Mouse (Mus musculus): ENCODE data around the gene Rnpepl1. TPM values are rescaled to one million over a fixed set of nuclear protein-coding genes. Genes with fewer than 3 reads are reported as not detected.

Rnpepl1 gene
- polyA plus RNA-seq, 1 experiment from 2014 or later = 15.6 TPM

DNA sequence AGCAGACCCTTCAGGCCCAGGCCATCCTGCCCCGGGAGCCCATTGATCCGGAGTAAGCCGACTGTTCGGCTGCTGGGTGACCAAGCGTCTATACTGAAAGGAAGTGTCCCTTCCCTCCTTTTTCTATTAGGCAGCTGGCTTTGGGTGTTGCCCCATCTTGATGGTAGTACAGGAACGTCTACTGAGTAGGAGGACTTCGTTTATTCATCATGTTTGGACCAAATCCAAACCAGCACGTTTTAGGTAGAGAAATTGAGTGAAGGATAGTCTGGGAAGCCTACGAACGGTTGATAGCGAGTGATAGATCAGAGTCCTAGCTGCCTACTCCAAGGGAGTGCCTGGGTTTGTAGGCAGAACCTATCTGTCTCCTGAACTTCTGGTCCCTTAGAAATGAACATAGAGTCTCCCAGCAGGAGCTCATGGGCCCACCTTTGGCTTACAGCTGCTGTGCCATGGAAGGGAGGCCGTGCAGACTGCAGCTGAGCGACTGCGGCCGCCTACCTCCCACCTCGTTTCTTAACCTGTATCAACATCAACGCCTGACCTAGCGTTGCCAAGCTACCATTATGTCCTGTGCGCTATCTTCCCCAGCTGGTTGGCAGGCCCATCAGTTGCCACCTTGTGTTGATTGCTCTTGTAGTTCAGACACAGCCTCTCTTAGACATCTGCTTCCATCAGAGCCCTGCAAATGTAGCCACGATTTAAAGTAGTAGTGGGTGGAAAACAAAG lies 2.8 kb upstream of the Rnpepl1 start:
- no peaks in the 10 kb centered on the region for H3K9me3 ChIP-seq (replicated peaks)
- H3K36me3 ChIP-seq (replicated peaks) = no peaks in the 10 kb centered on the region
- ATAC-seq (ENCODE audit: insufficient read depth) = no peak
- 40% methylated on average over 20 of the region's 20 CpGs for WGBS (ENCODE audit: insufficient replicate concordance)
- peak overlapping the region; percentile 82 for H3K4me3 ChIP-seq (replicated peaks)
- peak overlapping the region; percentile 92 for H3K27ac ChIP-seq (replicated peaks)
- peak overlapping the region; percentile 71 for H3K9ac ChIP-seq
- H3K4me2 ChIP-seq = peak overlapping the region; percentile 95
- H3K27me3 ChIP-seq = peaks cover 7% of the 10 kb centered on the region; the same call in 1 of the 2 replicates
- peaks cover 70% of the 10 kb centered on the region for H3K4me1 ChIP-seq (replicated peaks)

DNA sequence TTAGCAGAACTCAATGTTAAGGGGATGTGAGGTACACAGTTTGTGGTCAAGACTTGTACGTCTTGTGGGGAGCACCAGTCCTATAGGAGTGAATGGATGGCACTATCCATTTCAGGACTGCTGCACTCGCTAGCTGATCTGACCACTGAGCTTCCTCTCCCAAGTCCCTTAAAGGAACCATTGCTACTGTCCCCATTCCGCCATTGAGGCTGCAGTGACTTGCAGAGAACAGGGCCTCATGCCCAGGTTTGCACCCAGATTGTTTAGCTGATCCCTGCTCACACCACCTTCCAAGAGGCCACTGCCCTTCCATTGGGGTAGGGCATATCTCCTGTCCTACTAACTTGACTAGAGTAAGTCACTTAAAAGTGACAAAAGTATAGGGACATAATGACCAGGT lies 1.9 kb upstream of the Rnpepl1 start:
- Histone ChIP-seq H3K4me3 (replicated peaks) (no peak overlapping the region), H3K4me1 (replicated peaks) (peaks cover 69% of the 10 kb centered on the region), H3K9ac (no peak overlapping the region), H3K9me3 (replicated peaks) (no peaks in the 10 kb centered on the region), H3K27ac (replicated peaks) (no peak overlapping the region), H3K36me3 (replicated peaks) (no peaks in the 10 kb centered on the region), H3K27me3 (no peaks in the 10 kb centered on the region; the same call in 1 of the 2 replicates), H3K4me2 (no peak overlapping the region)
- no peak for ATAC-seq (ENCODE audit: insufficient read depth)
- WGBS (ENCODE audit: insufficient replicate concordance) = 75% methylated on average over 3 of the region's 3 CpGs

DNA sequence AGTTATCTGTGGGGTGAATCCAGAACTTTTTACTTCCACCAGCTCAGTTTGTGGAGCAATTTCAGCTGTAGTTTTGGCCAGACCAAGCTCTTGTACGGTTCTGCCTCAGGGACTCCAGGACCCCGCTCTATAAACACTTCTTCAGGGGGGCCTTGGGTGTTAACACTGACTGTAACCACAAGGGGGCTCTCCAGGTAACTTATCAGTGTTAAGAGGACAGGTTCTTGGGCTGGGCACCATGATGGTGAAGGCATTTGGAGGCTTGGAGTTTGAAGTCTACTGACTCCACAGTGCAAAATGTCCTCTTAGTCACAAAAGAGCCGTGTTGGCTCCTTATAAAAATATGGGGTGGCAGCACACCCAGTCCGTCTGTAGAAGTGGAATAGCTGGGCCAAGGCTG lies 1.5 kb upstream of the Rnpepl1 start:
- H3K9me3 ChIP-seq (replicated peaks) = no peaks in the 10 kb centered on the region
- no peak overlapping the region for H3K9ac ChIP-seq
- H3K27me3 ChIP-seq = no peaks in the 10 kb centered on the region; the same call in 1 of the 2 replicates
- H3K4me3 ChIP-seq (replicated peaks) = no peak overlapping the region
- H3K36me3 ChIP-seq (replicated peaks) = peaks cover 3% of the 10 kb centered on the region; the same call in 1 of the 2 replicates
- no peak for ATAC-seq (ENCODE audit: insufficient read depth)
- no peak overlapping the region for H3K4me2 ChIP-seq
- H3K4me1 ChIP-seq (replicated peaks) = peaks cover 70% of the 10 kb centered on the region
- H3K27ac ChIP-seq (replicated peaks) = no peak overlapping the region
- WGBS (ENCODE audit: insufficient replicate concordance) = 60% methylated on average over 4 of the region's 4 CpGs

DNA sequence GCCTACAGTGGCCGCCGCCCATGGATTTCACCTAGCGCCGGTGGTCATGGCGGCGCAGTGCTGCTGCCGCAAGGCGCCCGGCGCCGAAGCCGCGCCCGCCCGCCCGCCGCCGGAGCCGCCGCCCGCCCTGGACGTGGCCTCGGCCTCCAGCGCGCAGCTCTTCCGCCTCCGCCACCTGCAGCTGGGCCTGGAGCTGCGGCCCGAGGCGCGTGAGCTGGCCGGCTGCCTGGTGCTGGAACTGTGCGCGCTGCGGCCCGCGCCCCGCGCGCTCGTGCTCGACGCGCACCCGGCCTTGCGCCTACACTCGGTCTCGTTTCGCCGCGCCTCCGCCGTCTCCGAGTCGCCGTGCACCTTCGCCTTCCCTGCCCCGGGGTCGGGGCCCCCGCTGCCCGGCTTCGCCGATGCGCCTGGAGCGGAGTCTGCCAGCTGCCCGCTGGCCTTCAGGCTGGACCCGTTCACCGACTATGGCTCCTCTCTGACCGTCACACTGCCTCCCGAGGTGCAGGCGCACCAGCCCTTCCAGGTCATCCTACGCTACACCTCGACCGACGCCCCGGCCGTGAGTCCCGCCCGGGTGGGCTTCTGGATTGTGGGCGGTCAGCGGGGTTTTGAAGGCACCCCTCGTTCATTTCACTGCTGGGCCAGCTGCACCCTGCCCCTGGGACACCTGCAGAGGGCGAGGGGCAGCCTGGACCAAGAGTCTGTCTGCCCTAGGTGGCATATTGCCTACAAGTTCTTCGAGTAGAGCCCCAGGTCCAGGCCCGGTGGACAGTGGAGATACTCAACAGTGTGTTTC lies 540 bp downstream of the Rnpepl1 start:
- 1% methylated on average over 69 of the region's 85 CpGs for WGBS (ENCODE audit: insufficient replicate concordance)
- H3K4me2 ChIP-seq = peak overlapping the region; percentile 94
- ATAC-seq (ENCODE audit: insufficient read depth) = peak; percentile 11
- peak overlapping the region; percentile 75 for H3K4me3 ChIP-seq (replicated peaks)
- peak overlapping the region; percentile 81 for H3K9ac ChIP-seq
- peaks cover 23% of the 10 kb centered on the region for H3K36me3 ChIP-seq (replicated peaks)
- H3K27ac ChIP-seq (replicated peaks) = peak overlapping the region; percentile 83
- no peaks in the 10 kb centered on the region for H3K9me3 ChIP-seq (replicated peaks)
- peaks cover 70% of the 10 kb centered on the region for H3K4me1 ChIP-seq (replicated peaks)
- H3K27me3 ChIP-seq = no peaks in the 10 kb centered on the region

DNA sequence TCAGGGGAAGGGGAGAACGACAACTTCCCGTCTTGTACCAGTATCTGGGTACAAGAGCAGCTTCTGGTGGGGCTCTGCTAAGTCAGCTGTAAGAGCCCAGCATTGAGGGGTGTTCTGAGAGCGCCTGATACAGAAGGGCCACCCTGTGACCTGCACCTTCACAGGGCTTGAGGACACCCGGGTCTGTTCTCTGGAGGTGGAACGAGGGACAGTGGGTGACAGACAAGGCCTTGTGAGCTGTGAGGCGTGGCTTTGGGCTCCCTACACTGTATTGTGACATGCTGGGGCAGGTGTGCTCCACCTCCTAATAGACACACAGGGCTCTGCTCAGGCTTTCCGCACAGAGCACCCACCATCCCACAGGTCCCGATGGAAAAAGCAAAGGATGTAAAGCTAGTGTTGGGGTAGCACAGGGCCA lies 1.1 kb downstream of the Rnpepl1 start:
- Histone ChIP-seq H3K9ac (peak overlapping the region; percentile 81), H3K9me3 (replicated peaks) (no peaks in the 10 kb centered on the region), H3K36me3 (replicated peaks) (peaks cover 29% of the 10 kb centered on the region), H3K4me2 (peak overlapping the region; percentile 94), H3K27ac (replicated peaks) (peak overlapping the region; percentile 83), H3K27me3 (no peaks in the 10 kb centered on the region), H3K4me1 (replicated peaks) (peaks cover 64% of the 10 kb centered on the region), H3K4me3 (replicated peaks) (peak overlapping the region; percentile 75)
- ATAC-seq (ENCODE audit: insufficient read depth) = no peak
- 33% methylated on average over 8 of the region's 8 CpGs for WGBS (ENCODE audit: insufficient replicate concordance)

DNA sequence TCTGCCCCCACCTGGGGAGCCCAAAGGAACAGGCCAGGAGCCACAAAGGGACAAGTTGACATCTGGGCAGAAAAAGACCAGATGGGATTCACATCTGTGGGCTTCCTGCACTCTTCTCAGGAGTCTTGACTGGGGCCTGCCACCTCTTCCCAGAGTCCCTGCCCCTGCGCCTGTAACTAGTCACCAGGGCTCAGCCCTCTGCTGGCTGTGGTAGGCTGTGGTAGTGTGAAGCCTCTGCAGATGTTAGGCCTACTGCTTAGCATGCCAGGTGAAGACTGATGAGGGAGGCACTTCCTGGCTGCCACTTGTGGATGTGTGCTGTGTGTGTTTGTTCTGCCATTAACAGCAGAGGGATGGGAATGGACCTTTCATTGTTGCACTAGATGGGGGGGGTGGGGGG lies 1.7 kb downstream of the Rnpepl1 start:
- H3K4me1 ChIP-seq (replicated peaks) = peaks cover 61% of the 10 kb centered on the region

DNA sequence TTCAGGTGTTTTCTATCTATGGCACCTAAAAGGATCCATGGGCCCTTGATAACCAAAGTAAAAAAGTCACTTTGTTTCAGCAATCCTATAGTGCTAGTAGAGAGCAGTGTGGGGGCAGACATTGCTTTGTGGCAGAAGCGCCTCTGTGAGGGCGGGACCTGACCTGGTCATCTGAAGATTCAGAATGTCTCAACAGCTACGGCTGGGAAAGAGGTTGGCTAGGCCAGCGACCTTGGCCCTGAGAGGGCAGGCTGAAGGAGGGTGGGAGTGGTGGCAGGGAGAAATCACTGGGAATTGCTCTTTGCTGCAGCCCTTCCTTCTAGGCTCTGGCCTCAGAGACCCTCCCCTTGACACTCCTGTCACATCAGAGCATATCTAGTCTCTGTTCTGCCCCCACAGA lies 3.7 kb downstream of the Rnpepl1 start:
- Histone ChIP-seq H3K9ac (no peak overlapping the region), H3K9me3 (replicated peaks) (no peaks in the 10 kb centered on the region), H3K4me3 (replicated peaks) (no peak overlapping the region), H3K4me1 (replicated peaks) (peaks cover 43% of the 10 kb centered on the region), H3K27ac (replicated peaks) (no peak overlapping the region), H3K27me3 (no peaks in the 10 kb centered on the region), H3K36me3 (replicated peaks) (peaks cover 54% of the 10 kb centered on the region), H3K4me2 (no peak overlapping the region)
- no peak for ATAC-seq (ENCODE audit: insufficient read depth)
- WGBS (ENCODE audit: insufficient replicate concordance) = 80% methylated on average over 4 of the region's 4 CpGs

More for the DNA sequence above, 1.7 kb downstream of the Rnpepl1 start:
- Histone ChIP-seq H3K9me3 (replicated peaks) (no peaks in the 10 kb centered on the region), H3K9ac (peak overlapping the region; percentile 81), H3K4me3 (replicated peaks) (peak overlapping the region; percentile 75), H3K36me3 (replicated peaks) (peaks cover 35% of the 10 kb centered on the region), H3K4me2 (peak overlapping the region; percentile 94), H3K27ac (replicated peaks) (no peak overlapping the region), H3K27me3 (no peaks in the 10 kb centered on the region)
- no peak for ATAC-seq (ENCODE audit: insufficient read depth)
- WGBS (ENCODE audit: insufficient replicate concordance) = 30% methylated on average over 1 of the region's 1 CpGs

DNA sequence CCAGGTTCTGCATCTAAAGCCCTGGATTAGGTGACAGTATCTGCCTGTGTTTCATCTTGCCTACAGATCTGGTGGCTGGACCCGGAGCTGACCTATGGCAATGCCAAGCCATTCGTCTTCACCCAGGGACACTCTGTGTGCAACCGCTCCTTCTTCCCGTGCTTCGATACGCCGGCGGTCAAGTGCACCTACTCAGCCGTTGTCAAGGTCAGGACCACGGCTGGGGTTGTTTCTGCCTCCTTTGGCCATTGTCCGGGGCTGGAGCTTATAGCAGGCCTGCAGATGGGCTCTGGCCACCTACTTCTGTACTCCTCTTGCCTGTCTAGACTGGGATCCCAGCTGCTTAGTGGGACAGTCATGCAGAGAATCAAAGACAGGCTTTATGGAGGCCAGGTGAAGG lies 4.4 kb downstream of the Rnpepl1 start:
- Histone ChIP-seq H3K9me3 (replicated peaks) (no peaks in the 10 kb centered on the region), H3K9ac (no peak overlapping the region), H3K36me3 (replicated peaks) (peaks cover 62% of the 10 kb centered on the region), H3K27ac (replicated peaks) (no peak overlapping the region), H3K4me1 (replicated peaks) (peaks cover 37% of the 10 kb centered on the region), H3K4me3 (replicated peaks) (no peak overlapping the region), H3K4me2 (no peak overlapping the region), H3K27me3 (no peaks in the 10 kb centered on the region)
- ATAC-seq (ENCODE audit: insufficient read depth) = no peak
- 88% methylated on average over 11 of the region's 11 CpGs for WGBS (ENCODE audit: insufficient replicate concordance)

DNA sequence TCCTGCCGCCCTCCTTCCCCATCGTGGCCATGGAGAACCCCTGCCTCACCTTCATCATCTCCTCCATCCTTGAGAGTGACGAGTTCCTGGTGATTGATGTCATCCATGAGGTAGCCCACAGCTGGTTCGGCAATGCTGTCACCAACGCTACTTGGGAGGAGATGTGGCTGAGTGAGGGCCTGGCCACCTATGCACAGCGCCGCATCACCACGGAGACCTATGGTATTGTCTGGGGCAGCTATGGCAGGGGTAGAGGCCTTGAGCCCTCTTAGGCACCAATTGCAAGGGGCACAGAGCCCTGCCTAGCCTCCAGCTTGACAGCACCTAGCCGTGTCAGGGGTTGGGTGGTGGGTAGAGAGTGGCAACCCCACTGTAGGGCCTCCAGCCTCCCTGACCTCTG lies 6.1 kb downstream of the Rnpepl1 start:
- Histone ChIP-seq H3K9me3 (replicated peaks) (no peaks in the 10 kb centered on the region), H3K27ac (replicated peaks) (no peak overlapping the region), H3K4me1 (replicated peaks) (peaks cover 33% of the 10 kb centered on the region), H3K36me3 (replicated peaks) (peaks cover 67% of the 10 kb centered on the region), H3K9ac (no peak overlapping the region), H3K27me3 (no peaks in the 10 kb centered on the region), H3K4me3 (replicated peaks) (no peak overlapping the region), H3K4me2 (no peak overlapping the region)
- ATAC-seq (ENCODE audit: insufficient read depth) = no peak
- WGBS (ENCODE audit: insufficient replicate concordance) = 80% methylated on average over 9 of the region's 9 CpGs

DNA sequence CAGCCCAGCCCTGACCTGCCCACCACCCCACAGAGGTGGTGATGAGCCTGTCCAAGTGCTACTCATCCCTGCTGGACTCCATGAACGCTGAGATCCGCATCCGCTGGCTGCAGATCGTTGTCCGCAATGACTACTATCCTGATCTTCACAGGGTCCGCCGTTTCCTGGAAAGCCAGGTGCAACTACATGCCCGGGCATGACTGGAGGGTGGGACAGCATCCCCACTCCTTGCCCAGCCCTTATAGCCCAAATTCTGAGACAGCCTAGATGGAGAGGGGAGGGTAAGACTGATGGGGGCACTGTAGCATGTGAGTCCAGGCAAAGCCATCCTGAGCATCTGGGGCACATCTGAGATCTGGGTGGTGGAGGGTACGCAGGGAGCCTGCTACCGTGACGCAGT lies 8.6 kb downstream of the Rnpepl1 start:
- Histone ChIP-seq H3K36me3 (replicated peaks) (peaks cover 63% of the 10 kb centered on the region), H3K27me3 (no peaks in the 10 kb centered on the region), H3K4me2 (no peak overlapping the region), H3K4me1 (replicated peaks) (peaks cover 17% of the 10 kb centered on the region), H3K4me3 (replicated peaks) (no peak overlapping the region), H3K27ac (replicated peaks) (no peak overlapping the region), H3K9ac (no peak overlapping the region), H3K9me3 (replicated peaks) (no peaks in the 10 kb centered on the region)
- ATAC-seq (ENCODE audit: insufficient read depth) = no peak
- WGBS (ENCODE audit: insufficient replicate concordance) = 93% methylated on average over 11 of the region's 11 CpGs

DNA sequence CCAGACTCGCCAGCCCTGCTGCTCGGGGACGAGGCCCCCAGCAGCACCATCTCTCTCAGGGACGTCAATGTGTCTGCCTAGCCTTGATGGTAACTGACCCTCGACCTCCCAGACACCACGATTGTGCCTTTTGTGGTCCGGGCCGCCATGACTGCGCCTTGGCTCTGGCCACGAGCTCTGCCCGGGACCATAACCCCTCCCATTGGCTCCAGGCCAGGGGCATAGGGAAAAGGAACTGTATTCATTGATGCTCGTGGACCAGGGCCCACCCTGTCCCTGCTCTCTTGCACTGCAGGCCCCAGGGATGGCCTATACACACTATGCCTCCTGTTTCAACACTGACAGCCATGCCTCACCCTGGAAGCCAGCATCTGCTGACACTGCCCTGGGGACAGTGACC lies 9.2 kb downstream of the Rnpepl1 start:
- Histone ChIP-seq H3K9ac (no peak overlapping the region), H3K4me2 (no peak overlapping the region), H3K27ac (replicated peaks) (no peak overlapping the region), H3K27me3 (no peaks in the 10 kb centered on the region), H3K36me3 (replicated peaks) (peaks cover 57% of the 10 kb centered on the region), H3K9me3 (replicated peaks) (no peaks in the 10 kb centered on the region), H3K4me1 (replicated peaks) (peaks cover 14% of the 10 kb centered on the region), H3K4me3 (replicated peaks) (no peak overlapping the region)
- WGBS (ENCODE audit: insufficient replicate concordance) = 71% methylated on average over 12 of the region's 12 CpGs
- no peak for ATAC-seq (ENCODE audit: insufficient read depth)

Measured in liver, embryonic 15.5 days (tissue).